In the genomic region with DNA sequence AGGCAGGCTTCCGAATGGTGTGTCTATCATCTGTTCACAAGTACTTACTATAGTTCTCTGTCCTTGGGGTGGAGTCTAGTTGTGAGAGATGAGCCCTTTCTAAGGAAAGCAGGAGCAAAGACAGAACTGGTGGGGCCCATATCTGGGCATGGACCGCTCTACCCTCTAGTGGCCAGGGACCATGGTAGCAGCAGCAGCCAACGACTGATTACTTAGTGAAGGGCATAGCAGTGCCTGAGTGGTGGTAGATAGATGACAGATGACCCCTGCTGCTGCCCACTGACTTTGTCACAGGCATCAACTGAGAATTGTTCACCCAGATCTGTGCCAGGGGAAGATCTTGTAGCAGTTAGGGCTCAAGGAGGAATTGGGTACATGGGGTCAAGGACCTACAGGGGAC, we compare ENCODE assay signal across 9 mouse cellular contexts. TPM values are rescaled to one million over a fixed set of nuclear protein-coding genes. Genes with fewer than 3 reads are reported as not detected.
DNase-seq lines count a peak whose midpoint lies in the region; ATAC-seq and TF ChIP-seq lines count a peak whose summit lies in the region.
"Had no signal": no experiment of that assay in that cellular context is flagged by ENCODE, and none has a peak within 500 bp of the region (broad histone marks: within the 10 kb centered on the region; RNA-seq: fewer than 3 reads in every experiment).

No protein-coding gene starts in this region.

- CTCF ChIA-PET in Patski (lab: Charles Lee) = interaction anchor here (0.8 to 1.6 kb wide), 4 partner anchors 17 to 180 kb away, joined by 3 to 6 read pairs (median 4); no protein-coding TSS in a partner anchor

- no peak for TF ChIP-seq POLR2A in heart, adult 2 months (IDR thresholded peaks at IDR 0.05; ENCODE audit: insufficient read depth, low read depth, low read length)
- no peak for TF ChIP-seq POLR2A in lung, adult 2 months (IDR thresholded peaks at IDR 0.05; ENCODE audit: borderline replicate concordance, extremely low read depth, low read depth, low read length)

- TF ChIP-seq CTCF in heart, adult 2 months (IDR thresholded peaks at IDR 0.05) = peak; percentile 64
- TF ChIP-seq CTCF in lung, adult 2 months (IDR thresholded peaks at IDR 0.05; ENCODE audit: insufficient read depth, low read length) = peak; percentile 72
- TF ChIP-seq CTCF in Patski (IDR thresholded peaks at IDR 0.05) = no peak

- H3K4me3 ChIP-seq in heart, adult 2 months = no peak overlapping the region
- H3K4me3 ChIP-seq in lung, adult 2 months (replicated peaks; ENCODE audit: extremely low read depth, low read depth, low read length) = no peak overlapping the region

- peak; percentile 47; the same call in 1 of the 2 replicates for TF ChIP-seq EP300 in heart, adult 2 months (IDR thresholded peaks at IDR 0.05; ENCODE audit: insufficient read depth, low read depth, low read length)

- 0 out of 2 replicates have a peak, but pooled peaks cover 2% of the 10 kb centered on the region for H3K4me1 ChIP-seq in heart, adult 2 months (ENCODE audit: control insufficient read depth, insufficient read depth, low read length)
- peaks cover 5% of the 10 kb centered on the region for H3K4me1 ChIP-seq in lung, adult 2 months (ENCODE audit: control insufficient read depth, insufficient read depth, low read length)

- POLR2A ChIA-PET in Patski (lab: Charles Lee) = interaction anchor here (0.6 kb wide), 1 partner anchor 938 kb away, joined by 3 read pairs; no protein-coding TSS in a partner anchor

- no peaks in the 10 kb centered on the region for H3K79me2 ChIP-seq in heart, adult 2 months (replicated peaks; ENCODE audit: control insufficient read depth, insufficient read depth, low read length)

- H3K27me3 ChIP-seq in heart, adult 2 months (ENCODE audit: control insufficient read depth, insufficient read depth, low read length) = no peaks in the 10 kb centered on the region
- peaks cover 10% of the 10 kb centered on the region for H3K27me3 ChIP-seq in Patski

- intact Hi-C loops in heart, adult 2 months (cut with DNase I) = no loop called here
- intact Hi-C loops in left cerebral cortex, postnatal 4 days (cut with DNase I) = no loop called here

- no peak overlapping the region for H3K27ac ChIP-seq in heart, adult 2 months

- DNase-seq in heart, adult 2 months = peak in 1 of 2 experiments; percentile 35
- no peak for DNase-seq in heart, adult 8-10 months (ENCODE audit: low spot score)
- peak; percentile 24 for DNase-seq in lung, adult 2 months
- no peak for DNase-seq in lung, postnatal 25 days (ENCODE audit: low spot score)
- no peak for DNase-seq in Patski (ENCODE audit: low read depth, low spot score)
- peak; percentile 44 for DNase-seq in left cerebral cortex, postnatal 4 days
- DNase-seq in gastrocnemius, postnatal 10 days = no peak
- DNase-seq in gastrocnemius, postnatal 25 days = no peak

- in situ Hi-C loops in Patski (cut with MboI; ENCODE audit: low pct_unique_long_range_greater_than_20kb) = no loop called here

- peak; percentile 45 for ATAC-seq in Patski

- no peaks in the 10 kb centered on the region for H3K36me3 ChIP-seq in heart, adult 2 months (ENCODE audit: control insufficient read depth, insufficient read depth, low read length)

- H3K9ac ChIP-seq in heart, adult 2 months (ENCODE audit: low read depth, low read length) = no peak overlapping the region

- WGBS in heart, adult 2 months = 30% methylated on average over 3 of the region's 3 CpGs
- WGBS in lung, adult 2 months = 36% methylated on average over 3 of the region's 3 CpGs

RNA-seq across cellular contexts. Expression of a gene that starts 12.0 kb away (rescaled TPM):
- total RNA-seq in heart, adult 2 months (2021) = not detected
- polyA plus RNA-seq in heart, adult 2 months (2012; rRNA removed) = not detected in 2 replicates
- not detected for total RNA-seq in heart, adult 8-10 months (2022)
- 0.47 and 1.00 TPM in 2 replicates for polyA plus RNA-seq in lung, adult 2 months (2012; rRNA removed)
- not detected for polyA plus RNA-seq in Patski (2021)
- total RNA-seq in left cerebral cortex, postnatal 4 days (2021) = 1 to 10 TPM; 4.9 to 7.0 TPM
- total RNA-seq in gastrocnemius, postnatal 10 days (2021) = not detected
- total RNA-seq in gastrocnemius, postnatal 25 days (2021) = not detected
- polyA plus RNA-seq: stomach, embryonic 16.5 days had no signal

RNA-seq across cellular contexts. Expression of a gene that starts 33.0 kb away (rescaled TPM):
- total RNA-seq in heart, adult 2 months (2021) = 100 to 1,000 TPM; 419 to 533 TPM
- 505 and 541 TPM in 2 replicates for polyA plus RNA-seq in heart, adult 2 months (2012; rRNA removed)
- 100 to 1,000 TPM; 485 to 583 (median 548) TPM for total RNA-seq in heart, adult 8-10 months (2022)
- polyA plus RNA-seq in lung, adult 2 months (2012; rRNA removed) = 24.4 and 35.1 TPM in 2 replicates
- 0.04 TPM for polyA plus RNA-seq in Patski (2021)
- 1 to 10 TPM; 1.4 to 1.8 TPM for total RNA-seq in left cerebral cortex, postnatal 4 days (2021)
- 100 to 1,000 TPM; 104 to 141 TPM for total RNA-seq in gastrocnemius, postnatal 10 days (2021)
- 100 to 1,000 TPM; 196 to 518 TPM for total RNA-seq in gastrocnemius, postnatal 25 days (2021)

Comparison
In these comparisons a context has a peak if more than half of its experiments do, and no peak if none do; other contexts are left out.
1. DNase-seq: peak in lung, adult 2 months (single experiment) and left cerebral cortex, postnatal 4 days (single experiment); none in heart, adult 8-10 months (single experiment), lung, postnatal 25 days (single experiment), Patski (single experiment), gastrocnemius, postnatal 10 days (single experiment) and gastrocnemius, postnatal 25 days (single experiment).
2. RNA of a gene that starts 12.0 kb away (total RNA-seq): 4.9 to 7.0 TPM in left cerebral cortex, postnatal 4 days; not detected in heart, adult 2 months, not detected in heart, adult 8-10 months, not detected in gastrocnemius, postnatal 10 days and not detected in gastrocnemius, postnatal 25 days; every median in the first group is over 4 times any median in the second.
3. RNA of a gene that starts 33.0 kb away (total RNA-seq): 485 to 583 TPM in heart, adult 8-10 months, 419 to 533 TPM in heart, adult 2 months, 196 to 518 TPM in gastrocnemius, postnatal 25 days and 104 to 141 TPM in gastrocnemius, postnatal 10 days; 1.4 to 1.8 TPM in left cerebral cortex, postnatal 4 days; every median in the first group is over 10 times any median in the second.